Mouse (Mus musculus) CH12.LX (cell line): ENCODE results near the gene Trim7. TPM values are rescaled to one million over a fixed set of nuclear protein-coding genes. Genes with fewer than 3 reads are reported as not detected.

Experiments used
- DNase-seq: peaks from one replicate; pipeline ENCODE4 v3.0.0-alpha.2; 2013; ENCODE audit errors: extremely low read depth
- H3K27ac ChIP-seq: 2 replicates; pipeline ENCODE4 v1.5.1; 2012; ENCODE audit warnings: low read depth, mild to moderate bottlenecking, control low read depth, moderate library complexity; ENCODE audit not compliant: insufficient read depth
- H3K27me3 ChIP-seq: replicated peaks from 2 replicates; pipeline ENCODE3; 2012; ENCODE audit warnings: inconsistent platforms
- H3K36me3 ChIP-seq, 2 experiments: replicated peaks in 1 of 2; 2 replicates each; pipeline versions ENCODE3 to v1.6.1; 2012; ENCODE audit warnings: inconsistent platforms in 1 of 2, low read length in 1 of 2, mild to moderate bottlenecking in 1 of 2, mixed read lengths in 1 of 2, moderate library complexity in 1 of 2; ENCODE audit not compliant: control insufficient read depth in 1 of 2, insufficient read depth in 1 of 2
- H3K4me1 ChIP-seq, 2 experiments: 2 replicates each; pipeline ENCODE4 v1.6.1; 2012; ENCODE audit warnings: inconsistent platforms in 1 of 2, moderate library complexity in 1 of 2; ENCODE audit not compliant: insufficient read depth in 2 of 2, control insufficient read depth in 1 of 2
- H3K4me2 ChIP-seq: 2 replicates; pipeline ENCODE4 v1.6.1; 2012; ENCODE audit warnings: low read depth, mild to moderate bottlenecking, control low read depth; ENCODE audit not compliant: poor library complexity, insufficient read depth, severe bottlenecking
- H3K4me3 ChIP-seq, 3 experiments: fragments of 150-350 bp in 1 of 3; sonication (generic) in 1 of 3; replicated peaks in 1 of 3; 2 replicates each; pipeline versions ENCODE3 to v1.5.1; 2011 to 2012; ENCODE audit warnings: low read depth in 2 of 3, low read length in 2 of 3, mild to moderate bottlenecking in 2 of 3, moderate library complexity in 2 of 3, control low read depth in 1 of 3, improper control_type of control experiment in 1 of 3, inconsistent platforms in 1 of 3, mixed read lengths in 1 of 3; ENCODE audit not compliant: poor library complexity in 1 of 3
- H3K79me2 ChIP-seq: replicated peaks from 2 replicates; pipeline ENCODE4 v1.6.1; 2012; ENCODE audit warnings: mild to moderate bottlenecking, moderate library complexity; ENCODE audit not compliant: control insufficient read depth, poor library complexity, insufficient read depth, severe bottlenecking; ENCODE audit errors: extremely low read depth
- H3K9ac ChIP-seq: 2 replicates; pipeline ENCODE4 v1.6.1; 2012; ENCODE audit warnings: low read depth, mild to moderate bottlenecking, control low read depth, moderate library complexity; ENCODE audit not compliant: insufficient read depth
- H3K9me3 ChIP-seq: replicated peaks from 2 replicates; pipeline ENCODE3; 2012; ENCODE audit warnings: low read length, inconsistent platforms, mixed read lengths
- BHLHE40 ChIP-seq: IDR thresholded peaks from 2 replicates; pipeline ENCODE4 v1.6.1; 2011; ENCODE audit warnings: mild to moderate bottlenecking, low read depth, low read length, improper control_type of control experiment
- CHD1 ChIP-seq: IDR thresholded peaks from 2 replicates; pipeline ENCODE4 v1.6.1; 2012; ENCODE audit warnings: low read depth, low read length, improper control_type of control experiment, inconsistent platforms
- CTCF ChIP-seq, 2 experiments: IDR thresholded peaks in 1 of 2; conservative IDR thresholded peaks in 1 of 2; 2 replicates each; pipeline ENCODE4 v1.5.1; 2011 to 2012; ENCODE audit warnings: low read depth in 2 of 2, low read length in 2 of 2, improper control_type of control experiment in 1 of 2, inconsistent platforms in 1 of 2, mild to moderate bottlenecking in 1 of 2, moderate library complexity in 1 of 2
- ELF1 ChIP-seq: IDR thresholded peaks from 2 replicates; pipeline ENCODE4 v1.6.1; 2014; ENCODE audit warnings: low read depth, mild to moderate bottlenecking, inconsistent platforms, low read length, improper control_type of control experiment
- HCFC1 ChIP-seq: IDR thresholded peaks from 2 replicates; pipeline ENCODE4 v1.6.1; 2012; ENCODE audit warnings: low read depth, mild to moderate bottlenecking, inconsistent platforms, low read length, improper control_type of control experiment
- IRF4 ChIP-seq: IDR thresholded peaks from 2 replicates; pipeline ENCODE4 v1.6.1; 2014; ENCODE audit warnings: low read depth, mild to moderate bottlenecking, inconsistent platforms, low read length, improper control_type of control experiment
- JUN ChIP-seq: IDR thresholded peaks from 2 replicates; pipeline ENCODE4 v1.6.1; 2011; ENCODE audit warnings: low read depth, mild to moderate bottlenecking, low read length, improper control_type of control experiment, moderate library complexity; ENCODE audit not compliant: insufficient read depth
- KAT2A ChIP-seq: IDR thresholded peaks from 2 replicates; pipeline ENCODE4 v1.6.1; 2012; ENCODE audit warnings: low read length, improper control_type of control experiment, inconsistent platforms; ENCODE audit not compliant: insufficient replicate concordance
- MXI1 ChIP-seq: IDR thresholded peaks from 2 replicates; pipeline ENCODE4 v1.6.1; 2011; ENCODE audit warnings: mild to moderate bottlenecking, low read depth, low read length, improper control_type of control experiment
- MYC ChIP-seq: IDR thresholded peaks from 2 replicates; pipeline ENCODE4 v1.6.1; 2011; ENCODE audit warnings: low read depth, mild to moderate bottlenecking, improper control_type of control experiment, low read length
- POLR2A ChIP-seq: IDR thresholded peaks from 2 replicates; pipeline ENCODE4 v1.6.1; 2011; ENCODE audit warnings: low read depth, mild to moderate bottlenecking, improper control_type of control experiment, low read length
- RAD21 ChIP-seq: IDR thresholded peaks from 2 replicates; pipeline ENCODE4 v1.6.1; 2011; ENCODE audit warnings: low read depth, mild to moderate bottlenecking, low read length, improper control_type of control experiment, moderate library complexity
- SIN3A ChIP-seq: IDR thresholded peaks from 2 replicates; pipeline ENCODE4 v1.6.1; 2012; ENCODE audit warnings: low read length, improper control_type of control experiment, inconsistent platforms
- SMC3 ChIP-seq: IDR thresholded peaks from 2 replicates; pipeline ENCODE4 v1.6.1; 2011; ENCODE audit warnings: low read depth, low read length, improper control_type of control experiment
- TCF12 ChIP-seq: IDR thresholded peaks from 2 replicates; pipeline ENCODE4 v1.6.1; 2014; ENCODE audit warnings: low read depth, mild to moderate bottlenecking, inconsistent platforms, low read length, improper control_type of control experiment
- UBTF ChIP-seq: IDR thresholded peaks from 2 replicates; pipeline ENCODE4 v1.6.1; 2012; ENCODE audit warnings: low read depth, mild to moderate bottlenecking, inconsistent platforms, low read length, improper control_type of control experiment, moderate library complexity
- USF2 ChIP-seq: conservative IDR thresholded peaks from 2 replicates; pipeline ENCODE4 v1.6.1; 2011; ENCODE audit warnings: low read depth, low read length, improper control_type of control experiment
- ZC3H11A ChIP-seq: IDR thresholded peaks from 2 replicates; pipeline ENCODE4 v1.6.1; 2012; ENCODE audit warnings: low read depth, mild to moderate bottlenecking, inconsistent platforms, low read length, improper control_type of control experiment
- ZMIZ1 ChIP-seq: IDR thresholded peaks from 2 replicates; pipeline ENCODE4 v1.6.1; 2012; ENCODE audit warnings: low read depth, mild to moderate bottlenecking, inconsistent platforms, low read length, improper control_type of control experiment
- ZNF384 ChIP-seq: IDR thresholded peaks from 2 replicates; pipeline ENCODE4 v1.6.1; 2012; ENCODE audit warnings: low read depth, low read length, improper control_type of control experiment, inconsistent platforms
- dilution Hi-C: fragments of 300-500 bp; cut with MboI; formaldehyde crosslinking; loops from 2 replicates; pipeline ENCODE4 v1.14.3; 2020; ENCODE audit warnings: low sequenced_read_pairs; ENCODE audit not compliant: extremely low pct_unique_long_range_greater_than_20kb, extremely low pct_ligation_motif_present
- in situ Hi-C: fragments of 300-500 bp; cut with MboI; formaldehyde crosslinking; loops from 3 replicates; pipeline ENCODE4 v1.14.3; 2019; ENCODE audit warnings: low sequenced_read_pairs, low pct_ligation_motif_present, low pct_unique_long_range_greater_than_20kb, mixed read lengths
- polyA plus RNA-seq: library from polyadenylated mRNA; unstranded; fragments of >175 nt; gene quantifications from 2 replicates; pipeline ENCODE4 v1.2.1, GENCODE M21; 2012; ENCODE audit warnings: low read depth; ENCODE audit not compliant: insufficient read length
- total RNA-seq, 2 experiments: library from RNA; depleted of rRNA; stranded (reverse); fragments of 300-350 nt in 1 of 2; fragments of >200 nt in 1 of 2; gene quantifications; 2 replicates each; pipeline ENCODE4 v1.2.3; 2012 to 2014

Gene Trim7
- total and polyA plus RNA-seq, 3 experiments, result 9.2 to 34.6 (median 15.1) TPM

DNA sequence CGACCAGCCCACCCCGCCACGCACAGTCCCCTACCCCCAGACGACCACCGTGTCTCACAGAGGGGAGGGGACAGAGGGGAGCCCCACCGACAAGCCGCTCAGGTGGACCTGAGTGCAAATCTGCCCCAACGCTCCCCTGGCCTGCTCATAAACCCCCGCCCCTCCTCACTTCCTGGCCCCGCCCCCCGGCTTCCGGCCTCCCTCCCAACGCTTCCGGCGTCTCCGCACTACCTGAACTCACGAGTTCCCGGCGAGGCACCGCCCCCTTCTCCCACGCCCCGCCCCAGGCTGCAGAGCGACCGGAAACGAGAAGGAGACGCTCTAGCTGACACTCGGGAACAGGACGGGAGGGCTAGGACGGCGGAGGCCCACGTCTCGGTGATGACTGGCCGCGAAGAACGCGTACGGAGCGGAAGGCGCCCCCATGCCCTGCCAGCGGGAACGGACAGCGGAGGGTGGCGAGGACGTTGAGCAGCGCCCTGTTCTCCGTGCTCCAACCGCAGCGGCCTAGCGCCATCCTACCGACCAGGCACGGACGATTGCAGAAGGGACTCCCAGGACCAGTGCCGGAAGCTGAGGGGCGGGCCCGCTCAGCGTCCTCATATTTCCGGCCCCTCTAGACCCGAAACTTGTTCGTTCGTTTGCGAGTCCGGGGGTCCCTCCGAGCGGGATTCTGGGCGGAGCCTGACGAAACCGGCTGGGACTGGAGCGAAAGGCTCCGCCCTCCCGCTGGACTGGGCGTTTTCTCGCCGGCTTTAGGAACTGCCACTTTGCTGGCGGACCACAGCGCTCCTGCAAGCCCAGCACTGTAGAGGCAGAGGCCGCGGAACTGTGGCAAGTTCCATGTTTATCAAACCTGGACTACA, 8.9 kb upstream of the Trim7 start, which contains the start of gene Trim41 (continued):
- TF ChIP-seq ZMIZ1, result peak; percentile 71
- TF ChIP-seq IRF4, result no peak; the same call in none of the 2 replicates
- no peak for TF ChIP-seq CHD1
- TF ChIP-seq SIN3A, result peak; percentile 91
- peak; percentile 37; the same call in 1 of the 2 replicates for TF ChIP-seq BHLHE40
- peak; percentile 85 for TF ChIP-seq MXI1
- TF ChIP-seq CTCF (conservative IDR thresholded peaks at IDR 0.05 in 1 of 2, IDR thresholded peaks at IDR 0.05 in 1 of 2; ENCODE audit: low read depth in 2 of 2, low read length in 2 of 2), result no peak
- TF ChIP-seq JUN, result no peak
- no peak for TF ChIP-seq ZC3H11A
- TF ChIP-seq KAT2A, result peak; percentile 82; the same call in 1 of the 2 replicates
- TF ChIP-seq TCF12, result peak; percentile 53
- no peak for TF ChIP-seq ZNF384
- no peak for TF ChIP-seq RAD21
- TF ChIP-seq MYC, result no peak
- peak; percentile 88 for TF ChIP-seq POLR2A
- peak; percentile 91 for TF ChIP-seq HCFC1
- no peak for TF ChIP-seq SMC3
- peak; percentile 89 for TF ChIP-seq ELF1
- peak; percentile 95; the same call in 1 of the 2 replicates for TF ChIP-seq UBTF
- no peak for TF ChIP-seq USF2

DNA sequence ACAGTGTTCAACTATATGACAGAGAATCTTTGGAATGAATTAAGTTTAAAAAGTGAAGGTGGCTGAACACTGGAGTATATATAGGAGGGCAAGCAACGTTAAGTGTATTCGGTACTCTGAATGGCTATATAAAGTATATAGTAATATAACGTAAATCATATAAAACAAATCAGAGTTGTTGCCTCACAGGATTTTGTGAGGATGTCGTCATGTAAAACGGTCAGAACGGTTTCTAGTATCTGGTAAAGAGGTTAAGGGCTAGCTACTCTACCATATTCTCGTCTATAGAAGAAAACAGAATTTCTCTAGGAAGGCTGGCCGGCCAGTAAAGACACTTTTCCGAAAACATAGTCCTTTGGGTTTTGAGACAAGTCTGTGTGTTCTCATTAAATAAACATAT, 8.1 kb upstream of the Trim7 start:
- in situ Hi-C loops, result loop anchor here (5.0 kb wide), 1 partner anchor 35 kb away; no protein-coding TSS in a partner anchor
- H3K27me3 ChIP-seq, result no peaks in the 10 kb centered on the region
- no peaks in the 10 kb centered on the region for H3K9me3 ChIP-seq
- peaks cover 27% of the 10 kb centered on the region for H3K79me2 ChIP-seq
- peak overlapping the region; percentile 88 for H3K9ac ChIP-seq
- peak overlapping the region; percentile 88 for H3K4me2 ChIP-seq
- TF ChIP-seq ZC3H11A, result no peak
- TF ChIP-seq RAD21, result no peak
- no peak for TF ChIP-seq POLR2A
- peak overlapping the region; percentile 65 to 94 (median 85) for H3K4me3 ChIP-seq
- no peak for DNase-seq
- dilution Hi-C loops, result no loop called here
- H3K4me1 ChIP-seq, result peaks cover 9 to 66% of the 10 kb centered on the region in 2 experiments
- H3K36me3 ChIP-seq, result peaks cover 12 to 30% of the 10 kb centered on the region in 2 experiments
- H3K27ac ChIP-seq, result 0 out of 2 replicates have a peak overlapping the region, but pooled peaks have one; percentile 50
